Mouse (Mus musculus): ENCODE data around the gene Abhd14a.

GRCm38 (mm10) chr9:106442680-106443079, 4.8 kb downstream of the Abhd14a start:
- no peak for TF ChIP-seq POLR2A (IDR thresholded peaks at IDR 0.05; ENCODE audit: control insufficient read depth, low read depth, low read length)
- TF ChIP-seq CTCF (IDR thresholded peaks at IDR 0.05; ENCODE audit: control insufficient read depth, insufficient read depth, insufficient replicate concordance, low read depth, low read length) = no peak

All from testis, adult 2 months (tissue).